Comparison of ENCODE assay signal across 17 mouse cellular contexts in genomic region chr9:45203797-45204410, GRCm38 (mm10). TPM values are rescaled to one million over a fixed set of nuclear protein-coding genes. Genes with fewer than 3 reads are reported as not detected.
DNase-seq lines count a peak whose midpoint lies in the region; ATAC-seq and TF ChIP-seq lines count a peak whose summit lies in the region.
"Had no signal": no experiment of that assay in that cellular context is flagged by ENCODE, and none has a peak within 500 bp of the region (broad histone marks: within the 10 kb centered on the region; RNA-seq: fewer than 3 reads in every experiment).

Gene Tmprss4, minus strand, starts transcription at chr9:45204092.

- no peaks in the 10 kb centered on the region for H3K27me3 ChIP-seq in liver, adult 2 months (ENCODE audit: control insufficient read depth, insufficient read depth, low read length)
- H3K27me3 ChIP-seq in embryonic facial prominence, embryonic 14.5 days (replicated peaks; ENCODE audit: control insufficient read depth, insufficient read depth, low read length) = no peaks in the 10 kb centered on the region
- no peaks in the 10 kb centered on the region for H3K27me3 ChIP-seq in kidney, embryonic 16.5 days (ENCODE audit: insufficient read depth, low read length)
- H3K27me3 ChIP-seq: limb, embryonic 13.5 days; neural tube, embryonic 12.5 days had no signal

- no peak for DNase-seq in liver, adult 2 months (ENCODE audit: extremely low read depth, low read depth, low spot score)
- no peak for DNase-seq in liver
- DNase-seq in embryonic facial prominence, embryonic 14.5 days (ENCODE audit: low spot score) = peak; percentile 74
- peak; percentile 88 for DNase-seq in lung, postnatal 36 days
- no peak for DNase-seq in adrenal gland, postnatal 10 days
- no peak for DNase-seq in frontal cortex, adult 2 months (ENCODE audit: extremely low spot score in 1 of 2, low spot score in 1 of 2)
- no peak for DNase-seq in right cerebral cortex, postnatal 36 days (ENCODE audit: low spot score in 2 of 2)
- DNase-seq: cerebellum, adult 9-11 months; heart, adult 11 months; heart, postnatal 36 days; right cerebral cortex, postnatal 4 days had no signal

- peaks cover 16% of the 10 kb centered on the region; the same call in 1 of the 2 replicates for H3K4me1 ChIP-seq in liver, adult 2 months (ENCODE audit: control insufficient read depth, insufficient read depth, low read length)
- no peaks in the 10 kb centered on the region for H3K4me1 ChIP-seq in embryonic facial prominence, embryonic 14.5 days (ENCODE audit: control insufficient read depth, insufficient read depth, low read length)
- peaks cover 6% of the 10 kb centered on the region for H3K4me1 ChIP-seq in kidney, embryonic 16.5 days (ENCODE audit: insufficient read depth, low read length)
- H3K4me1 ChIP-seq: limb, embryonic 13.5 days; midbrain, embryonic 10.5 days; neural tube, embryonic 12.5 days had no signal

- H3K9ac ChIP-seq in liver, adult 2 months (ENCODE audit: low read depth, low read length) = no peak within 1 kb of the TSS
- no peak within 1 kb of the TSS for H3K9ac ChIP-seq in embryonic facial prominence, embryonic 14.5 days (ENCODE audit: low read depth, low read length)
- 0 out of 2 replicates have a peak within 1 kb of the TSS, but pooled peaks have one; percentile 7 for H3K9ac ChIP-seq in kidney, embryonic 16.5 days (replicated peaks; ENCODE audit: low read length)
- H3K9ac ChIP-seq: limb, embryonic 13.5 days; neural tube, embryonic 12.5 days had no signal

- no peak within 1 kb of the TSS for H3K4me3 ChIP-seq in liver, adult 2 months (ENCODE audit: insufficient read depth, low read depth, low read length)
- no peak within 1 kb of the TSS for H3K4me3 ChIP-seq in embryonic facial prominence, embryonic 14.5 days (ENCODE audit: low read depth, low read length)
- no peak within 1 kb of the TSS for H3K4me3 ChIP-seq in kidney, embryonic 16.5 days (ENCODE audit: low read length)
- H3K4me3 ChIP-seq: layer of hippocampus, adult 2 months; limb, embryonic 13.5 days; midbrain, embryonic 10.5 days; neural tube, embryonic 12.5 days had no signal

- no peaks in the 10 kb centered on the region for H3K9me3 ChIP-seq in embryonic facial prominence, embryonic 14.5 days (ENCODE audit: control insufficient read depth, low read length)
- H3K9me3 ChIP-seq in kidney, embryonic 16.5 days (ENCODE audit: low read length) = no peaks in the 10 kb centered on the region
- H3K9me3 ChIP-seq: limb, embryonic 13.5 days; midbrain, embryonic 10.5 days; neural tube, embryonic 12.5 days had no signal

- 79% methylated on average over 8 of the region's 8 CpGs for WGBS in liver, adult 2 months
- WGBS in embryonic facial prominence, embryonic 14.5 days = 67% methylated on average over 8 of the region's 8 CpGs
- 62% methylated on average over 8 of the region's 8 CpGs for WGBS in kidney, embryonic 16.5 days

- H3K36me3 ChIP-seq in liver, adult 2 months (ENCODE audit: control insufficient read depth, insufficient read depth, low read length) = no peaks in the 10 kb centered on the region
- no peaks in the 10 kb centered on the region for H3K36me3 ChIP-seq in embryonic facial prominence, embryonic 14.5 days (ENCODE audit: control insufficient read depth, insufficient read depth, low read length)
- H3K36me3 ChIP-seq in kidney, embryonic 16.5 days (ENCODE audit: insufficient read depth, low read length) = no peaks in the 10 kb centered on the region
- H3K36me3 ChIP-seq: limb, embryonic 13.5 days; midbrain, embryonic 10.5 days; neural tube, embryonic 12.5 days had no signal

- no peak for TF ChIP-seq CTCF in liver, adult 2 months (IDR thresholded peaks at IDR 0.05; ENCODE audit: low read depth, low read length)

- H3K79me2 ChIP-seq in liver, adult 2 months (ENCODE audit: control insufficient read depth, insufficient read depth, low read length) = no peaks in the 10 kb centered on the region

- H3K4me2 ChIP-seq in embryonic facial prominence, embryonic 14.5 days (ENCODE audit: low read depth, low read length) = no peak within 1 kb of the TSS
- H3K4me2 ChIP-seq in kidney, embryonic 16.5 days (replicated peaks; ENCODE audit: low read depth, low read length) = no peak within 1 kb of the TSS
- H3K4me2 ChIP-seq: limb, embryonic 13.5 days; neural tube, embryonic 12.5 days had no signal

- peak within 1 kb of the TSS; percentile 86; the same call in 1 of the 2 replicates for H3K27ac ChIP-seq in liver, adult 2 months (replicated peaks; ENCODE audit: insufficient read depth, low read depth, low read length)
- H3K27ac ChIP-seq in embryonic facial prominence, embryonic 14.5 days (replicated peaks; ENCODE audit: low read depth, low read length) = no peak within 1 kb of the TSS
- H3K27ac ChIP-seq in kidney, embryonic 16.5 days (ENCODE audit: low read length) = no peak within 1 kb of the TSS
- H3K27ac ChIP-seq: layer of hippocampus, adult 2 months; limb, embryonic 13.5 days; midbrain, embryonic 10.5 days; neural tube, embryonic 12.5 days had no signal

- ATAC-seq in embryonic facial prominence, embryonic 14.5 days (ENCODE audit: low read depth) = peak; percentile 47; the same call in 1 of the 2 replicates
- peak; percentile 44; the same call in 1 of the 2 replicates for ATAC-seq in kidney, embryonic 16.5 days (ENCODE audit: low FRiP score, low TSS enrichment)

- no peak for TF ChIP-seq POLR2A in liver, adult 2 months (IDR thresholded peaks at IDR 0.05; ENCODE audit: extremely low read depth, insufficient read depth, low read length)

RNA-seq across cellular contexts. Expression of gene Tmprss4, which starts in this region (rescaled TPM):
- total RNA-seq in liver, adult 2 months (2014; rRNA removed) = 0.37 and 1.1 TPM in 2 replicates
- 0.14 and 0.43 TPM in 2 replicates for polyA plus RNA-seq in liver, adult 2 months (2012; rRNA removed)
- 4.3 and 5.2 TPM in 2 replicates for polyA plus RNA-seq in embryonic facial prominence, embryonic 14.5 days (2014; fragmentation: Nextera tagmentation; extraction: Ambion mirVana)
- 0.33 and 0.61 TPM in 2 replicates for polyA plus RNA-seq in kidney, embryonic 16.5 days (2015; fragmentation: Nextera tagmentation; extraction: Ambion mirVana)
- not detected for total RNA-seq in adrenal gland, postnatal 10 days (2021)
- polyA plus RNA-seq in frontal cortex, adult 2 months (2012; rRNA removed) = 0.08 and 0.18 TPM in 2 replicates
- total RNA-seq: heart, postnatal 36 days; layer of hippocampus, adult 2 months had no signal
- polyA plus RNA-seq: C2C12; midbrain, embryonic 10.5 days had no signal

Comparison
In these comparisons a context has a peak if more than half of its experiments do, and no peak if none do; other contexts are left out.
1. Peak in ATAC-seq and H3K9ac ChIP-seq in kidney, embryonic 16.5 days; RNA of the gene not detected or under 1 TPM.
2. DNase-seq: peak in embryonic facial prominence, embryonic 14.5 days (single experiment) and lung, postnatal 36 days (single experiment); none in liver, adult 2 months (single experiment), liver (single experiment), adrenal gland, postnatal 10 days (single experiment), frontal cortex, adult 2 months (0 of 2) and right cerebral cortex, postnatal 36 days (0 of 2).